Mouse (Mus musculus): ENCODE results near the gene Cspg5. TPM values are rescaled to one million over a fixed set of nuclear protein-coding genes. Genes with fewer than 3 reads are reported as not detected.

The Cspg5 gene
- total and polyA plus RNA-seq, 3 experiments: 0.40 to 0.72 (median 0.49) TPM

- Histone ChIP-seq H3K4me2 (ENCODE audit: insufficient read depth, low read depth, poor library complexity, severe bottlenecking) (no peak overlapping the region), H3K27me3 (replicated peaks) (no peaks in the 10 kb centered on the region), H3K4me3 (replicated peaks in 1 of 3; ENCODE audit: low read depth in 2 of 3, low read length in 2 of 3, poor library complexity in 1 of 3) (no peak overlapping the region), H3K36me3 (replicated peaks in 1 of 2; ENCODE audit: control insufficient read depth in 1 of 2, insufficient read depth in 1 of 2, low read length in 1 of 2) (no peaks in the 10 kb centered on the region), H3K9me3 (replicated peaks; ENCODE audit: low read length) (no peaks in the 10 kb centered on the region), H3K4me1 (ENCODE audit: control insufficient read depth in 1 of 2, insufficient read depth in 2 of 2) (peaks cover 9 to 13% of the 10 kb centered on the region in 2 experiments), H3K27ac (ENCODE audit: insufficient read depth, low read depth) (no peak overlapping the region), H3K79me2 (replicated peaks; ENCODE audit: control insufficient read depth, extremely low read depth, insufficient read depth, poor library complexity, severe bottlenecking) (no peaks in the 10 kb centered on the region), H3K9ac (ENCODE audit: insufficient read depth, low read depth) (no peak overlapping the region)
- in situ Hi-C loops (cut with MboI; ENCODE audit: low pct_ligation_motif_present, low pct_unique_long_range_greater_than_20kb, low sequenced_read_pairs) (no loop called here), dilution Hi-C loops (cut with MboI; ENCODE audit: extremely low pct_ligation_motif_present, extremely low pct_unique_long_range_greater_than_20kb, low sequenced_read_pairs) (no loop called here)
- no peak for TF ChIP-seq IRF4 (IDR thresholded peaks at IDR 0.05; ENCODE audit: low read depth, low read length)
- no peak for TF ChIP-seq RAD21 (IDR thresholded peaks at IDR 0.05; ENCODE audit: low read depth, low read length)
- no peak for TF ChIP-seq MEF2A (IDR thresholded peaks at IDR 0.05; ENCODE audit: borderline replicate concordance, low read depth, low read length)
- no peak for TF ChIP-seq E2F4 (IDR thresholded peaks at IDR 0.05; ENCODE audit: insufficient replicate concordance, low read depth, low read length)
- no peak for TF ChIP-seq UBTF (IDR thresholded peaks at IDR 0.05; ENCODE audit: low read depth, low read length)
- DNase-seq (ENCODE audit: extremely low read depth): no peak
These were observed 29.9 kb downstream of the Cspg5 start for GRCm38 (mm10) chr9:110273507-110273906.

- no peaks in the 10 kb centered on the region for H3K9me3 ChIP-seq (replicated peaks; ENCODE audit: low read length)
- peaks cover 6 to 13% of the 10 kb centered on the region in 2 experiments for H3K4me1 ChIP-seq (ENCODE audit: control insufficient read depth in 1 of 2, insufficient read depth in 2 of 2)
- no peak overlapping the region for H3K9ac ChIP-seq (ENCODE audit: insufficient read depth, low read depth)
- dilution Hi-C loops (cut with MboI; ENCODE audit: extremely low pct_ligation_motif_present, extremely low pct_unique_long_range_greater_than_20kb, low sequenced_read_pairs): no loop called here
- H3K36me3 ChIP-seq (replicated peaks in 1 of 2; ENCODE audit: control insufficient read depth in 1 of 2, insufficient read depth in 1 of 2, low read length in 1 of 2): no peaks in the 10 kb centered on the region
- DNase-seq (ENCODE audit: extremely low read depth): peak; percentile 15
- H3K27me3 ChIP-seq (replicated peaks): no peaks in the 10 kb centered on the region
- no peak overlapping the region for H3K27ac ChIP-seq (ENCODE audit: insufficient read depth, low read depth)
- no peaks in the 10 kb centered on the region for H3K79me2 ChIP-seq (replicated peaks; ENCODE audit: control insufficient read depth, extremely low read depth, insufficient read depth, poor library complexity, severe bottlenecking)
- no peak overlapping the region for H3K4me3 ChIP-seq (replicated peaks in 1 of 3; ENCODE audit: low read depth in 2 of 3, low read length in 2 of 3, poor library complexity in 1 of 3)
- no peak overlapping the region for H3K4me2 ChIP-seq (ENCODE audit: insufficient read depth, low read depth, poor library complexity, severe bottlenecking)
- TF ChIP-seq GABPA (IDR thresholded peaks at IDR 0.05; ENCODE audit: insufficient replicate concordance, low read depth, low read length) (no peak), CTCF (conservative IDR thresholded peaks at IDR 0.05 in 1 of 2, IDR thresholded peaks at IDR 0.05 in 1 of 2; ENCODE audit: low read depth in 2 of 2, low read length in 2 of 2) (peak in 1 of 2 experiments; percentile 35; a peak in 2 of 4 replicates)
- in situ Hi-C loops (cut with MboI; ENCODE audit: low pct_ligation_motif_present, low pct_unique_long_range_greater_than_20kb, low sequenced_read_pairs): no loop called here
These were observed 32.3 kb downstream of the Cspg5 start for GRCm38 (mm10) chr9:110275882-110276281.

- Histone ChIP-seq H3K27ac (ENCODE audit: insufficient read depth, low read depth) (no peak overlapping the region), H3K9ac (ENCODE audit: insufficient read depth, low read depth) (no peak overlapping the region), H3K9me3 (replicated peaks; ENCODE audit: low read length) (no peaks in the 10 kb centered on the region), H3K4me2 (ENCODE audit: insufficient read depth, low read depth, poor library complexity, severe bottlenecking) (no peak overlapping the region), H3K4me1 (ENCODE audit: control insufficient read depth in 1 of 2, insufficient read depth in 2 of 2) (peaks cover 2 to 9% of the 10 kb centered on the region in 2 experiments), H3K79me2 (replicated peaks; ENCODE audit: control insufficient read depth, extremely low read depth, insufficient read depth, poor library complexity, severe bottlenecking) (no peaks in the 10 kb centered on the region), H3K36me3 (replicated peaks in 1 of 2; ENCODE audit: control insufficient read depth in 1 of 2, insufficient read depth in 1 of 2, low read length in 1 of 2) (no peaks in the 10 kb centered on the region), H3K27me3 (replicated peaks) (no peaks in the 10 kb centered on the region), H3K4me3 (replicated peaks in 1 of 3; ENCODE audit: low read depth in 2 of 3, low read length in 2 of 3, poor library complexity in 1 of 3) (no peak overlapping the region)
- no peak for TF ChIP-seq CHD1 (IDR thresholded peaks at IDR 0.05; ENCODE audit: low read depth, low read length)
- no peak for TF ChIP-seq EP300 (IDR thresholded peaks at IDR 0.05; ENCODE audit: low read length)
- TF ChIP-seq CHD2 (IDR thresholded peaks at IDR 0.05; ENCODE audit: low read length): no peak
- no peak for TF ChIP-seq ZC3H11A (IDR thresholded peaks at IDR 0.05; ENCODE audit: low read depth, low read length)
- TF ChIP-seq TCF12 (IDR thresholded peaks at IDR 0.05; ENCODE audit: low read depth, low read length): no peak
- TF ChIP-seq IRF4 (IDR thresholded peaks at IDR 0.05; ENCODE audit: low read depth, low read length): no peak
- TF ChIP-seq RCOR1 (conservative IDR thresholded peaks at IDR 0.05; ENCODE audit: low read depth, low read length): no peak
- no peak for TF ChIP-seq MYC (IDR thresholded peaks at IDR 0.05; ENCODE audit: low read depth, low read length)
- no peak for TF ChIP-seq ZNF384 (IDR thresholded peaks at IDR 0.05; ENCODE audit: low read depth, low read length)
- TF ChIP-seq KAT2A (IDR thresholded peaks at IDR 0.05; ENCODE audit: insufficient replicate concordance, low read length): no peak
- TF ChIP-seq SMC3 (IDR thresholded peaks at IDR 0.05; ENCODE audit: low read depth, low read length): no peak
- TF ChIP-seq ETS1 (conservative IDR thresholded peaks at IDR 0.05; ENCODE audit: low read depth, low read length): no peak
- TF ChIP-seq GABPA (IDR thresholded peaks at IDR 0.05; ENCODE audit: insufficient replicate concordance, low read depth, low read length): no peak
- dilution Hi-C loops (cut with MboI; ENCODE audit: extremely low pct_ligation_motif_present, extremely low pct_unique_long_range_greater_than_20kb, low sequenced_read_pairs): no loop called here
- in situ Hi-C loops (cut with MboI; ENCODE audit: low pct_ligation_motif_present, low pct_unique_long_range_greater_than_20kb, low sequenced_read_pairs): no loop called here
- DNase-seq (ENCODE audit: extremely low read depth): no peak
These were observed 33.9 kb downstream of the Cspg5 start for GRCm38 (mm10) chr9:110277431-110277881.

All from CH12.LX (cell line).